ENCODE assay signal across 8 mouse cellular contexts in genomic region chr7:27552931-27553513, GRCm38 (mm10). TPM values are rescaled to one million over a fixed set of nuclear protein-coding genes. Genes with fewer than 3 reads are reported as not detected.
DNase-seq lines count a peak whose midpoint lies in the region; ATAC-seq and TF ChIP-seq lines count a peak whose summit lies in the region.

Gene Pld3, minus strand, starts transcription at chr7:27553218.
Gene 2310022A10Rik, plus strand, starts transcription at chr7:27553233.

- H3K4me1 ChIP-seq in G1E (ENCODE audit: insufficient read depth, low read depth, low read length), result peaks cover 37% of the 10 kb centered on the region
- peaks cover 18% of the 10 kb centered on the region for H3K4me1 ChIP-seq in forebrain, embryonic 16.5 days (replicated peaks; ENCODE audit: control insufficient read depth, insufficient read depth, low read length)
- H3K4me1 ChIP-seq in lung, embryonic 14.5 days (ENCODE audit: insufficient read depth), result no peaks in the 10 kb centered on the region
- H3K4me1 ChIP-seq in olfactory bulb, adult 2 months (ENCODE audit: control insufficient read depth, insufficient read depth, low read length), result peaks cover 6% of the 10 kb centered on the region; the same call in 1 of the 2 replicates
- H3K4me1 ChIP-seq in thymus, adult 2 months (replicated peaks; ENCODE audit: control insufficient read depth, insufficient read depth, low read length), result peaks cover 6% of the 10 kb centered on the region; the same call in 1 of the 2 replicates

- peak; percentile 54; the same call in 1 of the 2 replicates for TF ChIP-seq POLR2A in olfactory bulb, adult 2 months (IDR thresholded peaks at IDR 0.05; ENCODE audit: insufficient read depth, low read depth, low read length)
- TF ChIP-seq POLR2A in thymus, adult 2 months (IDR thresholded peaks at IDR 0.05; ENCODE audit: control insufficient read depth, extremely low read depth, insufficient read depth, low read length, poor library complexity), result peak; percentile 71; the same call in 1 of the 2 replicates

- DNase-seq in G1E (ENCODE audit: low spot score), result peak; percentile 93
- peak; percentile 97 to 99 for DNase-seq in cerebellum, adult 18-20 months
- peak; percentile 90 to 92 for DNase-seq in heart, postnatal 36 days
- DNase-seq in layer of hippocampus, adult 2 months (ENCODE audit: low spot score in 2 of 2), result peak; percentile 97 to 99
- DNase-seq in lung, embryonic 14.5 days, result peak; percentile 95
- DNase-seq in thymus, adult 2 months, result peak; percentile 96

- peak within 1 kb of the TSS; percentile 76 for H3K9ac ChIP-seq in forebrain, embryonic 16.5 days (replicated peaks; ENCODE audit: low read depth, low read length)
- H3K9ac ChIP-seq in lung, embryonic 14.5 days, result peak within 1 kb of the TSS; percentile 72

- no peak for TF ChIP-seq CTCF in G1E (IDR thresholded peaks at IDR 0.05; ENCODE audit: low read depth, low read length)
- TF ChIP-seq CTCF in layer of hippocampus, adult 2 months (conservative IDR thresholded peaks at IDR 0.05), result no peak
- no peak for TF ChIP-seq CTCF in lung, embryonic 14.5 days (IDR thresholded peaks at IDR 0.05; ENCODE audit: low read depth)
- no peak for TF ChIP-seq CTCF in olfactory bulb, adult 2 months (IDR thresholded peaks at IDR 0.05; ENCODE audit: insufficient read depth, low read depth, low read length)
- TF ChIP-seq CTCF in thymus, adult 2 months (IDR thresholded peaks at IDR 0.05; ENCODE audit: borderline replicate concordance, control insufficient read depth, extremely low read depth, insufficient read depth, low read length, poor library complexity), result peak; percentile 58; the same call in 1 of the 2 replicates

- ATAC-seq in G1E (ENCODE audit: extremely low read depth, insufficient number of reproducible peaks, low FRiP score, poor library complexity, severe bottlenecking), result peak; percentile 99
- peak; percentile 100 for ATAC-seq in forebrain, embryonic 16.5 days
- peak; percentile 100 for ATAC-seq in lung, embryonic 14.5 days (ENCODE audit: insufficient read depth)

- peak within 1 kb of the TSS; percentile 46 for H3K27ac ChIP-seq in forebrain, embryonic 16.5 days (ENCODE audit: low read length)
- H3K27ac ChIP-seq in layer of hippocampus, adult 2 months, result peak within 1 kb of the TSS; percentile 90
- 0 out of 2 replicates have a peak within 1 kb of the TSS, but pooled peaks have one; percentile 30 for H3K27ac ChIP-seq in lung, embryonic 14.5 days (ENCODE audit: low read depth)
- peak within 1 kb of the TSS; percentile 53; the same call in 1 of the 2 replicates for H3K27ac ChIP-seq in olfactory bulb, adult 2 months (ENCODE audit: insufficient read depth, low read depth, low read length)
- no peak within 1 kb of the TSS for H3K27ac ChIP-seq in thymus, adult 2 months (ENCODE audit: control insufficient read depth, insufficient read depth, low read length)

- 0% methylated on average over 41 of the region's 41 CpGs for WGBS in forebrain, embryonic 16.5 days
- under 1% methylated on average over 41 of the region's 41 CpGs for WGBS in lung, embryonic 14.5 days
- WGBS in olfactory bulb, adult 2 months, result under 1% methylated on average over 41 of the region's 41 CpGs
- 1% methylated on average over 36 of the region's 41 CpGs for WGBS in thymus, adult 2 months

- no peaks in the 10 kb centered on the region for H3K27me3 ChIP-seq in G1E (ENCODE audit: insufficient read depth, low read length)
- H3K27me3 ChIP-seq in forebrain, embryonic 16.5 days (replicated peaks; ENCODE audit: control insufficient read depth, insufficient read depth, low read length), result no peaks in the 10 kb centered on the region
- no peaks in the 10 kb centered on the region for H3K27me3 ChIP-seq in lung, embryonic 14.5 days (ENCODE audit: insufficient read depth, low read length)
- H3K27me3 ChIP-seq in thymus, adult 2 months (ENCODE audit: control insufficient read depth, insufficient read depth, low read length), result no peaks in the 10 kb centered on the region

- peaks cover 27% of the 10 kb centered on the region for H3K36me3 ChIP-seq in G1E (replicated peaks)
- H3K36me3 ChIP-seq in forebrain, embryonic 16.5 days (ENCODE audit: control insufficient read depth, insufficient read depth), result no peaks in the 10 kb centered on the region
- H3K36me3 ChIP-seq in lung, embryonic 14.5 days (ENCODE audit: insufficient read depth), result peaks cover 18% of the 10 kb centered on the region; the same call in 1 of the 2 replicates
- no peaks in the 10 kb centered on the region for H3K36me3 ChIP-seq in thymus, adult 2 months (ENCODE audit: control insufficient read depth, insufficient read depth, low read length)

- intact Hi-C loops in heart, postnatal 36 days (cut with DNase I), result no loop called here

- no peaks in the 10 kb centered on the region for H3K9me3 ChIP-seq in G1E (replicated peaks)
- no peaks in the 10 kb centered on the region for H3K9me3 ChIP-seq in forebrain, embryonic 16.5 days (ENCODE audit: control insufficient read depth, low read length)
- no peaks in the 10 kb centered on the region for H3K9me3 ChIP-seq in lung, embryonic 14.5 days (ENCODE audit: low read depth, low read length)

- H3K4me3 ChIP-seq in G1E (ENCODE audit: low read depth, low read length), result peak within 1 kb of the TSS; percentile 81
- peak within 1 kb of the TSS; percentile 77 for H3K4me3 ChIP-seq in forebrain, embryonic 16.5 days (replicated peaks; ENCODE audit: low read length)
- H3K4me3 ChIP-seq in layer of hippocampus, adult 2 months, result peak within 1 kb of the TSS; percentile 79
- H3K4me3 ChIP-seq in lung, embryonic 14.5 days (ENCODE audit: low read depth, low read length), result peak within 1 kb of the TSS; percentile 85
- peak within 1 kb of the TSS; percentile 66 for H3K4me3 ChIP-seq in olfactory bulb, adult 2 months (ENCODE audit: insufficient read depth, low read depth, low read length)
- peak within 1 kb of the TSS; percentile 57 for H3K4me3 ChIP-seq in thymus, adult 2 months (ENCODE audit: control insufficient read depth, insufficient read depth, low read length)

- peak within 1 kb of the TSS; percentile 78 for H3K4me2 ChIP-seq in forebrain, embryonic 16.5 days (ENCODE audit: low read length)
- H3K4me2 ChIP-seq in lung, embryonic 14.5 days, result peak within 1 kb of the TSS; percentile 85

RNA-seq across cellular contexts. Expression of gene Pld3, which starts in this region (rescaled TPM):
- total RNA-seq in G1E (2014; fragmentation: Nextera tagmentation), result 10.5 and 16.0 TPM in 2 replicates
- total RNA-seq in G1E (2017), result 7.2 TPM in 2 replicates
- polyA plus RNA-seq in G1E (2012), result 19.5 and 23.1 TPM in 2 replicates
- 109 and 139 TPM in 2 replicates for polyA plus RNA-seq in forebrain, embryonic 16.5 days (2015; fragmentation: Nextera tagmentation; extraction: Ambion mirVana)
- 10 to 100 TPM; 26.0 to 29.0 TPM for total RNA-seq in heart, postnatal 36 days (2021)
- 100 to 1,000 TPM; 573 to 583 TPM for total RNA-seq in layer of hippocampus, adult 2 months (2021)
- polyA plus RNA-seq in lung, embryonic 14.5 days (2014; fragmentation: Nextera tagmentation; extraction: Ambion mirVana), result 56.7 and 57.4 TPM in 2 replicates
- polyA plus RNA-seq in olfactory bulb, adult 2 months (2012; ENCODE audit: insufficient read depth, insufficient read length, low replicate concordance, missing spikeins), result not detected in 2 replicates
- 456 and 516 TPM in 2 replicates for polyA plus RNA-seq in thymus, adult 2 months (2012; rRNA removed)

RNA-seq across cellular contexts. Expression of gene 2310022A10Rik, which starts in this region (rescaled TPM):
- total RNA-seq in G1E (2014; fragmentation: Nextera tagmentation) (18.8 and 26.0 TPM in 2 replicates), G1E (2017) (5.2 and 10.0 TPM in 2 replicates)
- 61.2 and 61.5 TPM in 2 replicates for polyA plus RNA-seq in G1E (2012)
- polyA plus RNA-seq in forebrain, embryonic 16.5 days (2015; fragmentation: Nextera tagmentation; extraction: Ambion mirVana), result 39.1 and 40.2 TPM in 2 replicates
- 10 to 100 TPM; 67.6 to 69.0 TPM for total RNA-seq in heart, postnatal 36 days (2021)
- 10 to 100 TPM; 25.5 to 25.6 TPM for total RNA-seq in layer of hippocampus, adult 2 months (2021)
- polyA plus RNA-seq in lung, embryonic 14.5 days (2014; fragmentation: Nextera tagmentation; extraction: Ambion mirVana), result 20.6 and 25.4 TPM in 2 replicates
- polyA plus RNA-seq in olfactory bulb, adult 2 months (2012; ENCODE audit: insufficient read depth, insufficient read length, low replicate concordance, missing spikeins), result not detected in 2 replicates
- polyA plus RNA-seq in thymus, adult 2 months (2012; rRNA removed), result 58.0 and 58.1 TPM in 2 replicates

Comparison
In these comparisons a context has a peak if more than half of its experiments do, and no peak if none do; other contexts are left out.
1. RNA of gene Pld3 (total RNA-seq): 573 to 583 TPM in layer of hippocampus, adult 2 months; 26.0 to 29.0 TPM in heart, postnatal 36 days and 7.2 to 16.0 TPM in G1E; every median in the first group is over 10 times any median in the second.
2. RNA of gene Pld3 (polyA plus RNA-seq): 456 to 516 TPM in thymus, adult 2 months, 109 to 139 TPM in forebrain, embryonic 16.5 days, 56.7 to 57.4 TPM in lung, embryonic 14.5 days and 19.5 to 23.1 TPM in G1E; not detected in olfactory bulb, adult 2 months; every median in the first group is over 10 times any median in the second.
3. RNA of gene 2310022A10Rik (polyA plus RNA-seq): 61.2 to 61.5 TPM in G1E, 58.0 to 58.1 TPM in thymus, adult 2 months, 39.1 to 40.2 TPM in forebrain, embryonic 16.5 days and 20.6 to 25.4 TPM in lung, embryonic 14.5 days; not detected in olfactory bulb, adult 2 months; every median in the first group is over 10 times any median in the second.
4. Peak in every context shown above with its lines, with median percentiles within 50 percentile points of each other: ATAC-seq, DNase-seq and H3K4me3 ChIP-seq.